Mouse (Mus musculus) left cerebral cortex, postnatal 4 days (tissue): ENCODE data around the gene Gm37240. TPM values are rescaled to one million over a fixed set of nuclear protein-coding genes. Genes with fewer than 3 reads are reported as not detected.

ENCODE experiments used
- DNase-seq: peaks from one replicate; pipeline ENCODE4 v3.0.0-alpha.2; 2022
- intact Hi-C: fragments of 180-260 bp; cut with DNase I; formaldehyde crosslinking; loops from one replicate; pipeline ENCODE4 v1.15.1; 2025
- total RNA-seq, 2 experiments: library from RNA; stranded (reverse); gene quantifications; 2 replicates each; pipeline ENCODE4 v1.2.3; 2021

The Gm37240 gene
- total RNA-seq, 2 experiments from 2014 or later, result 3.3 to 3.6 TPM

GRCm38 (mm10) chr3:85649176-85649575 is 238.1 kb downstream of the Gm37240 start:
- DNase-seq, result no peak
- intact Hi-C loops, result no loop called here

GRCm38 (mm10) chr3:85645517-85646004 is 241.8 kb downstream of the Gm37240 start:
- no peak for DNase-seq
- intact Hi-C loops, result no loop called here

GRCm38 (mm10) chr3:85644814-85645213 is 242.5 kb downstream of the Gm37240 start:
- intact Hi-C loops, result no loop called here
- DNase-seq, result no peak

GRCm38 (mm10) chr3:85641751-85642150 is 245.6 kb downstream of the Gm37240 start:
- no peak for DNase-seq
- intact Hi-C loops, result no loop called here

GRCm38 (mm10) chr3:85636716-85637447 is 250.4 kb downstream of the Gm37240 start:
- intact Hi-C loops, result no loop called here
- DNase-seq, result no peak

- no peak for DNase-seq
- intact Hi-C loops, result no loop called here
These were observed 251.7 kb downstream of the Gm37240 start for GRCm38 (mm10) chr3:85635591-85635990.

GRCm38 (mm10) chr3:85635126-85635419 is 252.2 kb downstream of the Gm37240 start:
- intact Hi-C loops, result no loop called here
- DNase-seq, result no peak

GRCm38 (mm10) chr3:85634389-85635125 is 252.8 kb downstream of the Gm37240 start:
- no peak for DNase-seq
- intact Hi-C loops, result no loop called here

GRCm38 (mm10) chr3:85633733-85634132 is 253.6 kb downstream of the Gm37240 start:
- DNase-seq, result no peak
- intact Hi-C loops, result no loop called here

- DNase-seq, result no peak
- intact Hi-C loops, result no loop called here
These were observed 257.3 kb downstream of the Gm37240 start for GRCm38 (mm10) chr3:85629895-85630510.

- DNase-seq, result no peak
- intact Hi-C loops, result no loop called here
These were observed 267.6 kb downstream of the Gm37240 start for GRCm38 (mm10) chr3:85619751-85620150.

- intact Hi-C loops, result no loop called here
- DNase-seq, result no peak
These were observed 268.0 kb downstream of the Gm37240 start for GRCm38 (mm10) chr3:85619345-85619744.

GRCm38 (mm10) chr3:85618885-85619284 is 268.4 kb downstream of the Gm37240 start:
- intact Hi-C loops, result no loop called here
- no peak for DNase-seq

- intact Hi-C loops, result no loop called here
- no peak for DNase-seq
These were observed 270.9 kb downstream of the Gm37240 start for GRCm38 (mm10) chr3:85616389-85616788.

GRCm38 (mm10) chr3:85607753-85608152 is 279.6 kb downstream of the Gm37240 start:
- no peak for DNase-seq
- intact Hi-C loops, result no loop called here

GRCm38 (mm10) chr3:85606912-85607311 is 280.4 kb downstream of the Gm37240 start:
- DNase-seq, result no peak
- intact Hi-C loops, result no loop called here

- no peak for DNase-seq
- intact Hi-C loops, result no loop called here
These were observed 283.5 kb downstream of the Gm37240 start for GRCm38 (mm10) chr3:85603811-85604210.

GRCm38 (mm10) chr3:85601841-85602305 is 285.4 kb downstream of the Gm37240 start:
- intact Hi-C loops, result no loop called here
- DNase-seq, result peak; percentile 25

- intact Hi-C loops, result no loop called here
- no peak for DNase-seq
These were observed 287.8 kb downstream of the Gm37240 start for GRCm38 (mm10) chr3:85599526-85599925.

- intact Hi-C loops, result no loop called here
- no peak for DNase-seq
These were observed 292.9 kb downstream of the Gm37240 start for GRCm38 (mm10) chr3:85594452-85594851.

- intact Hi-C loops, result no loop called here
- DNase-seq, result no peak
These were observed 294.6 kb downstream of the Gm37240 start for GRCm38 (mm10) chr3:85592640-85593252.
